Mouse (Mus musculus): ENCODE measurements at regions not wholly inside any gene's neighbourhood (a gene's known extent, or its start where the extent isn't known, plus 50 kb on each side); places are given as distances from the start of the nearest gene placed in this dataset.

DNA sequence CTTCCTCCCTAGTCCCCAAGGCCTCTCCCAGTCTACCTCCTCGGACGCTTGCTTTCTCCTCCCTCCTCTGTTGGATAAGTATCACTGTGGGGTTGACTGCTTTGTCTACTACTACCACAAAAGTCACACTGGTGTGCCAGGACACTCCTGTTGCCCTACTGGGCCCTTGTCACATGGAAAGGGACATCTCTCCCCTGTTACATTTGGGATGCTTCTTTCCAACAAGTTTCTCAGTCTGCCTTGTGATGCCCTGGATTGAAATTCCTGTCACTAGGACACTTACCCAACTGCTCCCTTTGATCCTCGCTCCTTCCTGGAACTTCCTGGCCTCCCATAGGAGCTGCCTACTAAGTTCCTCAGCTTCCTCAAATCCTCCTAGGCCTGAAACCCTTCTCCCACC lies 501.9 kb upstream of the Nox3 start:
- DNase-seq (ENCODE audit: low read depth, low spot score), result no peak

DNA sequence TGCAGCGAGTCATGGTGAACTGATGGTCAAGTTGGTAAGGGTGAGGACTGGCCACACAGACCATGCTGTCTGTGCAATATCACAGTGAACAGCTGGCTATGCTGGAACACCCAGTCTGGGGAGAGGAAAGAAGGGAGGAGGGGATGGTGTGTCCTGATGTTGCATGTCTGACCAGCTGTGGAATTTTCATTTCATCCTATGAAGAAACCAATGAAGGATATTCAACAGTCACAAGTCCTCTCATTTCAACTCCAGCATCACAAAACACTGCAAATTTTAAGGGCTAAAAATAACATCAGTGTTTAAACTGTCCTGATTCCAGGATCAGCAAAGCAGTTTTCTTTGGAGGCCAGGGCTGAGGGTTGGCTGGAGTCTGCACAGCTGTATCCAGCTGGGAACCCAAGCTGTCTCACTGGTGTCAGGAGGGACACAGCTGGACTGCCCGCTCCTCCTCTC lies 503.7 kb upstream of the Nox3 start:
- DNase-seq (ENCODE audit: low read depth, low spot score), result no peak

DNA sequence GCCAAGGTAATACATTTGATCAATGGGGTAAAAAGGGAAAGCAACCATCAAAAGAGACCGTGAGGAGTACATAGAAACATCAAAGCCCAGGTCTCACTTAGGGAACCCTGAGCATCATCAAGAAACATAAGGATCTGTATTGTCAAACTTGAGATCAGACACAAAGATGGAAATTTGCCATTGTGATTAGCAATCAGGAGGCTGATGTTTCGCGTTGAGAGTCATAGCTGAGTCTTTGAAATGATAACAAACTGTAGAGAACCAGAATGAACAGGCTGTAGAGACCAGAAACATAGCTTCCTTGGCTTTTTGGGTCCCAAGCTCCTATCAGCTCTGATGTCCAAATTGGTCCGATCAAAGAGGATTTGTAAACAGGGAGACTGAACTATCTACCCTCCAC lies 505.2 kb upstream of the Nox3 start:
- DNase-seq (ENCODE audit: low read depth, low spot score), result peak; percentile 71

DNA sequence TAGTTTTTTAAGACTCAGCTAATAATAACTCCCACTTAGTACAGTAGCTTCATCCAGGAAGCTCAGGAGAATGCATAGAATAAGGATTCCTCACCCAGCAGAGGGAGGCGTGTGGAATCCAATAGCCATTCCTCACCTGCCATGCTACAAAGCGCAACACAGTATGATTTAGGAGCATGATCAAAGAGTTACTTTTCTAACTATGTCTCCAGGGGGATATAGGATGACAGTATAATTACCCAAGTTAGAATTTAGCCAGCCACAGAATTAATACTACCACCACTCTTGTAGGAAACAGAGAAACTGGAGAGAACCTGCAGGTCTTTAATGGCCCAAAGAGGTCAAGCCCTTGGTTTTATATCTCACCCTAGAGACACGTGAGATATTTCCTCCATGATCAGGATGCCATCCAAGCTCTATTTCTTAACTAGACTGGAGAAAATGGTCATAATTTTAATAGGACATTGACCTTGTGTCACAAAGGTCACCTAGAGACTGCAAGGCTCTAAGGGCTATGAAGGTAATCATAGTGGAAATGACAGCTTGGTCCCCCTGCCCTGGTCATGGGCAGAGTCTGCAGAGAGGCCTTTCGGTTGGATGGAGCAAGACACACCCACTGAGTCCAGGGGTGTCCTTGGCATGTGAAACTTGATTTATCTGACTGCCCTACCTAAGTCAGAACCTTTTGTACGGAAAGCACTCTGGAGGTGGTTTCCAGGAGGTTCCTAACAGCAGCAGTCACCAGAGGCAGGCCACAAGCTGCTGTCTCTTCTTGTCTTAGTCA lies 512.3 kb upstream of the Nox3 start:
- no peak for DNase-seq (ENCODE audit: low read depth, low spot score)

DNA sequence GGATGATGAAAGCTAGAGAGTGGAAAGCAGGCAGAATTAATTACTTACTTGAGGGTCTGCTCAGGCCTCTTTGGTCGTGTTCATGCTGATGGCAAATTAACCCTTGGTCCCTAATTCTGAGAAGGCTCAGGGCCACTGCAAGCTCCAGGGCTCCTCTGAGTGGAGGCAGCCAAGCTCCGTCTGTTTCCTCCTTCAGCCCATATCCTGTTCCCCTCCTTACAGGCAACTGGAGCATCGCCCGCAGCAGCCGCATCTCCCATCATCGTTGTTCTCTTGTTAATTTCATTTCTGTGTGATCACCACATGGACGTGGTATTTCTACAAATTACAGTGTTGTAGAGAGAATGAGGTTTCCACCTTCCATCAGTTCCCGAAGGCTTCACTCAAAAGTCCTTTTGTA lies 513.6 kb upstream of the Nox3 start:
- DNase-seq (ENCODE audit: low read depth, low spot score), result no peak

DNA sequence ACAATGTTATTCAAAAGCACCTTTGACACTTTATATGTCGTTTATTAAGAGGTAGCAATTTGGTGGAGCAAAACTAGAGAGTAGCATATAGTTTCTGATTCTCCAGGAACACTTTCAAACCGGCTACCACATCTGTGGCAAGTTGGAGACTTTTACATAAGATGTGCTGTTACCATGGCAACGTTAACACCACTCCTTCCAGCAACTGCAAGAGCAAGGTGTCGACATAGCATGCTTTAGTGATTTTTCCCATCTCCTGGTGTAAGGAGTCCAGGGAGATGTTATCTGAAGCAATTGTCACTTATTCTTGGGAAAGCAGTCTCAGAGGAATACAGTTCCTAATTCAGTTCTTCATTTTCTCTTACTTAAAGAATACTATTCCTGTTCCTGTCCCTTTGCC lies 516.5 kb upstream of the Nox3 start:
- DNase-seq (ENCODE audit: low read depth, low spot score), result peak; percentile 12

DNA sequence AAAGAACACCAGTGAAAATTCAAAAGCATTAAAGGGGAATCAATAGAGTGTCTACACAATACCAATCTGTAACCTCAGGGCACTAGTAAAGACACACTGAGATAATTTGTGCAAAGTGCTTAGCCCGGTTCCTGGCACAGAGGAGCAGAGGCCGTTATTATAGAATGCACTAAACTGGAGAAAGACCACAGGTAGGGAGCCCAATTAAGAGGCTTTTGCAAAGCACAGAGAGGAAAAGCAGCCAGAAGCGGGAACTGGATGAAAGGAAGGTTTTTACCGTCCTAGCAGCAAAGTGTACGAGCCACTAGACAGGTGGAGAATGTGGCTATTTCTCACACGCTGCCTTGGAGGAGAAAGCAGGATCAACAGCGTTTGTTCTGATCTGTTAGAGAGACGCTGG lies 518.9 kb upstream of the Nox3 start:
- no peak for DNase-seq (ENCODE audit: low read depth, low spot score)

DNA sequence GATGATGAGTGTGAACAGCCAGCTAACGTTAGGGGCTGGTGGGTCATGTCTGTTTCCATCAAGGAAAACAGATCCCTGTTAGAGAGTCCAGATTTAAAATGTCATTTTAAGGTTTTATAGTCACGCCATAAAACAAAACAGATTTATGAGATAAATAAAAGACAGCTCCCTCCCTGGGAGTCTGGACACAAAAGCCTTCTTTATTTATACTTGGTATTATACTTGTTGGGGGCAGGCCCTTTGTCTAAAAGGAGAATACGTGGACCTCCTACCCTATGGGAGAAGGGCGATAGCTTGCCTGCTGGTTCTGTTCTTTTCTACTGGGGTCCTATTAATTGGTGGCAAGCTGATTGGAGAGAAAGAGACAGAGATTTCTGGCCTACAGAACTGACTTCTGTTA lies 520.1 kb upstream of the Nox3 start:
- no peak for DNase-seq (ENCODE audit: low read depth, low spot score)

DNA sequence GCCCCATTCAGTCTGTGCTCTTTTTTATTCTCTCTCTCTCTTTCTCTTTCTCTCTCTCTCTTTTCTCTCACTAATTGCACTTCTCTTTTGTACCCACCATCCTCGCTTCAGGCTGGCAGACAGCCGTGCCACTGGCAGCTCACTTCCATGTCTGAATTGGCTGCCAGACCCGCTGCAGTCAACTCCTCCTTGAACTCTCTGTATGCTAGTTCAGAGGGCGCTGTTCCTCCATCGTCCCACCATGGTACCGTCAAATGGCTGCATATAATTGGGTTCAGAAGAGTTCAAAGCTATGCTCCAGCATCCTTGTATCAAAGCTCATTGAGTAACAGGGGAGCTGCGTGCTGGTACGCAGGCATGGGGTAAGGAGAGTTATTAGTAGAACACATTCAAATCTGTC lies 520.7 kb upstream of the Nox3 start:
- DNase-seq (ENCODE audit: low read depth, low spot score), result no peak

DNA sequence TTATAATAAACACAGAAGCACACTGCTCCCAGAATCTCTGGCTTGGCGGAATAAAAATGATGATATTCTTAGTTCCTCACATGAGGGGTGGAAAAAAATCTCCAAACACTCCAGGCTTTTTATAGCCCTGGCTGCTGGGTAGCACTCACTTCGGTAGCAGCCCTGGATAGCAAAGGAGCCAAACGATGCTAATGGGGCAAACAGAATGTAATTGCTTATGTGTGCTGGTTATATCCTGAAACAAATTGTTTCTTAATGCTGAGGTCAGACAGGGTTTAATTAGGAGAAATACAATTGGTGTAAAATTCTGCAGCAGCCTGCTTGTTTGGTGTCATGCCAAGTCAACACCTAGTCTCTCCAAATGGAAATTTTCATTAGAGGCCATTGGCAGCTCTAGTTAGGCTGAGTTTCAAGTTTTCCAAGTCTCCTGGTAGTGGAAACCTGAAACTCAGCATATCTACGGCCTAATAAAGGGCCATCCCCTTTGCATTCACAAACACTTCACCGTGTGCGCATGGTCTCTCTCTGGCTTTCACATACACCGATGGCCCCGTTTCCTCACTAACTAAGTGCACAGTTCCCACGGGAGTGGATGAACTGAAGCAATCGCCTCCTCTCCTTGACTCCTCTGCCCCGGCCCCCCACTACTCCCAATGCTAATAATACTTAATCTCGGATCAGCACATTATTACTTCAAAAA lies 524.8 kb upstream of the Nox3 start:
- no peak for DNase-seq (ENCODE audit: low read depth, low spot score)

DNA sequence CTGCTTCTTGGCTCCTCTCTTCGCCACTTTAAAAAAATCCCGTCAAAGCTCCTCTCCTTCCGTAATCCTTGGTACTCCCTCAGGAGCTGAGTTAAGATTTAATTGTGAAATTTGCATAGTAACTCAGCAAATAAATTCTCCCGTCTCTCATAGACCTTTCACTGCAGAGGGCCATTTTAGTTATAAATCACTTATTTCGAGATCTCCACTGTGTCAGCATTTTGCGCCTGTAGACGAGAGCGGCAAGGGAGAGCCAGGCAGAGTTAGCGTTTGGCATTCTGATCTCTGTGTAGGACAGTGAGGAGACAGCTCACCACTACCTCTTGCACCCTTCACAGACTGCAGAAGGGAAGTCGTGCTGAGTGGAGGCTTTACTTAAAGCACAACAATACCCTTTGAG lies 531.8 kb upstream of the Nox3 start:
- DNase-seq (ENCODE audit: low read depth, low spot score), result no peak

DNA sequence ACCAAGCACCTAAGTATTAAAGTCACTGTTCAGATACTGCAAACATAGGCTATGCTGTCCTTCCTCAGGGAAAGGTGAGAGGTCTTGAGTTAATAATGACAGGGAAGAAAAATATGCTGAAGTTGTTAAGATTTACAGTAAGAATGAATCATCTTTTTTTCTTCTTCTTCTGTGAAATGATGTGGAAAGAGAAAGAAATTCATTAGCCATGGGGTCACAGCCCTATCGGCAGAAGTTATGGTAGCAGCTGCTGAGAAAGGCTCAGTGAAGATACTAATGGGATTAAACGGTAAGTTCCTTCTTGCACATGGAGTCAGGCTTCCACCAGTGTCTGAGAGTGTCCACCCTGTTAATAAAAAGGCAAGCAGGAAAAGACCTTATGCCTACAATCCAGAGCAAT lies 533.9 kb upstream of the Nox3 start:
- no peak for DNase-seq (ENCODE audit: low read depth, low spot score)

DNA sequence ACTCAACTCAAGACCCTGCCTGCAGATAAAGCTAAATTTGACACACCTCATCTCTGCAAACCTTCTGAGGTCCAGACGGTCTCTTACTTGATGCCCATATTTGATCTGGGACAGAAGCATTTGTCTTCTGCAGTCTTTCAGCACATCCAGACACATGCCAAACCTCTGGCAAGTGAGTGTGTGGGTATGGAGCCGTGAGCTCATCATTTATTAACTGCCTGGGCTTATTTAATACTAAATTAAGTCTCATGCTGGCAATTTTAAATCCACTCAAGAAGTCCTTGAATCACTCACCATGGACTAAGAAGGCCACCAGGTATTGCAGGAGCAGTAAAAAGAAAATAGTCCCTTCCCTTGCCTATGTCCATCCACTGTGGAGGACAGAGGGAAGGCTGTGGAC lies 554.4 kb upstream of the Nox3 start:
- no peak for DNase-seq (ENCODE audit: low read depth, low spot score)

DNA sequence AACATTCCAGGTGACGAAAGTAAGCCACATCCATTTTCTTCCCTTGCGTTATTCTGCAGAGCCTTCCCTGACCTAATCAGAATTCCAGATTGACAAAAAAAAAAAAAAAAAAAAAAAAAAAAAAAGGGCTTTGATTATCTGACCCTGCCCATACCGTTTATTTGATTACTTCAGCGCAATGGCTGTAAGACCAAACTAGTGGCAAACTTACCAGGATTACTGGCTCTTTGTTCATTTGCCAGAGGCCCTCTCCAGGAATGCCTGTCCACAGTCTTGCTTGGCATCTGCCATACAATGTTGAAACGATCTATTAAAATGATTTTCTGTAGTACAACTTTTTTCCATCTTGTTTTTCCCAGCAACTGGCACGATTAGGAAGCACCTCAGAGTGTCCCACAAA lies 569.4 kb upstream of the Nox3 start:
- DNase-seq (ENCODE audit: low read depth, low spot score), result no peak

DNA sequence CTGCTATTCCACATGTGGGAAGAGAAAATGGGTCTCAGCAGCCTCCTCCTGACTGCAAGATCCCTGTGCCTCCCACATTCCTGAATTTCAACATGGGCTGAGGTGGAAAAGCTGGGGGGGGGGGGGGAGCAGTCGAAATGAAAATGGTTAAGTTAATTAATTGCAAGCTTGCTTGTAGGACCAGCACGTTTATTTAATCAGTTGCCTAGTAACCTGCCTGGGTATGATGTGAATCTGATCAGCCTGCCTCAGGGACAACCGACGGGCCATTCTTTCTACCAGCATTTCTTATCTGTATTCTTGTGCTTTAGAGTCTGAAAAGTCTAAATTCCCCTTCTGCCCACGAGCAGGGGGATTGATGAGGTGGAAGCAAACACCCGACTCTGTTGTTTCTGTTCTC lies 569.9 kb upstream of the Nox3 start:
- DNase-seq (ENCODE audit: low read depth, low spot score), result no peak

DNA sequence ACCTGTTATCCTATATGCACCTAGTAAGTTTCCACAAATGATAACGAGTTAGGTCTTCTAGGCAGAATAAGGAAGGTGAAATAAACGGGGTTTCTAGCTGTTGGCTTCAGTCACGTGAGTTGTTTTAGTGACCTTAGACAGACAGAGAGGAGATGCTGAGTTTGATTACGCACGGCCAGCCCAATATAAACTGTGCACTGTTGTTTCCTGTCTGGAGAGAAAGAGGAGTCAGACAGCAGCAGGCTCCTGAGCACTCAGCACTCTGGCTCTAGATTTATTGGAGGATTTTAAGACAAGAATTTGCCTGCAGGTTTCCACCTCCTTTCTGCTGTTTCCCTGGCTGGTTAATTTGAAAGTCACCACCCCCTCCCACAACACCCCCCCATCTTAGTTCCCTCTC lies 570.4 kb upstream of the Nox3 start:
- no peak for DNase-seq (ENCODE audit: low read depth, low spot score)

DNA sequence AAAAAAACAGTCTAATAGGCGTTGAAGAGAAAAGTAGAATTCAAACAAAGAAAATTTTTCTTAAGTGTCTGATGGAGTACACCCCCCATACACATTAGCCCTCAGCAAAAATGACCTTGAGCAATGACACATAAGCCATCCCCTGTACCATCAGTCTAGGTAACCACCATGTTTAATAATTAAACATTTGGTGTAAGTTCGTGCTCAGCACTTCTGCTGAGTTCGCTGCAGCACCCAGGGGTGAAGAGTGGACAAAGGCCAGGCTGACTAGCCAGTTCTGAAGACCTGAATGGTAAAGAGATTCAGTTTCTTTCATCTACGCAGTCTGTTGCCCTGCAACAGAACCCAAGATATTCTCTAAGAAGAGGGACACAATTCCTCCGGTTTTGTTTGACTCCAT lies 572.3 kb upstream of the Nox3 start:
- DNase-seq (ENCODE audit: low read depth, low spot score), result no peak

DNA sequence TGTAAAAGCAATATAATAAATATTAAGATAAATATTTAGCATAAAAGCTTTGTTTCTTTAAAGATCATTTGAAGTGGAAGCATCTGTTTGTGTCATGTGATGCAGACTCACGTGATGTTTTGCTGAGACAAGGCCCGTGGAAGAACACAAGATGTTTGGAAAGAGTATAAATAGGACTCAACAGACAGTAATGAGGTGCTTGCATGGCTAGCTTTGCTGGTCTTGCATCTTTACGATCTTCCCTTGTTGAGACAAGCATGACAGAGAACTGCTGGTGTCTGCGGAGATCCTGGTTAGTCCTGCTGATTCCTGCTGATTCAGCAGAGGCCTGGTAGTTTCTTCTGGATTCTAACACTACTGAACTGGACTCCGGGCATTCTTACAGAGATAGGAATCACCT lies 576.4 kb upstream of the Nox3 start:
- DNase-seq (ENCODE audit: low read depth, low spot score), result no peak

DNA sequence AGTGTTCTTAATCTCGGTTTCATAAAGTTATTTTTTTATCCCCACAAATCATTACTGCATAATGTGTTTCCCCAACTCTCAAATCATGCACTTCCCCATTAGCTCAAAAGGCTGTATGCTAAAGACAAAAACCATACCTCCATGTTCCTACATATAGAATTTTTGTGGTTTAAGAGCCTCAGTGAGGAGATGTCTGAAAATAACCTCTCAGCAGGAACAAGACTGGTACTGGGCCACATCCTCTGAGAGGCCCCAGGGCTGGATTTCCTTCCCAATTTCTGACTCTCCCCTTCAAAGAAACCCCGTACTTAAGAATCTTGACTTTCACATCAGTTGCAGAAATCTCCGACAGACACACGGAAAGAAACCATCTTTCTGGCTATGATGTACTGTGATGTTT lies 580.7 kb upstream of the Nox3 start:
- no peak for DNase-seq (ENCODE audit: low read depth, low spot score)

DNA sequence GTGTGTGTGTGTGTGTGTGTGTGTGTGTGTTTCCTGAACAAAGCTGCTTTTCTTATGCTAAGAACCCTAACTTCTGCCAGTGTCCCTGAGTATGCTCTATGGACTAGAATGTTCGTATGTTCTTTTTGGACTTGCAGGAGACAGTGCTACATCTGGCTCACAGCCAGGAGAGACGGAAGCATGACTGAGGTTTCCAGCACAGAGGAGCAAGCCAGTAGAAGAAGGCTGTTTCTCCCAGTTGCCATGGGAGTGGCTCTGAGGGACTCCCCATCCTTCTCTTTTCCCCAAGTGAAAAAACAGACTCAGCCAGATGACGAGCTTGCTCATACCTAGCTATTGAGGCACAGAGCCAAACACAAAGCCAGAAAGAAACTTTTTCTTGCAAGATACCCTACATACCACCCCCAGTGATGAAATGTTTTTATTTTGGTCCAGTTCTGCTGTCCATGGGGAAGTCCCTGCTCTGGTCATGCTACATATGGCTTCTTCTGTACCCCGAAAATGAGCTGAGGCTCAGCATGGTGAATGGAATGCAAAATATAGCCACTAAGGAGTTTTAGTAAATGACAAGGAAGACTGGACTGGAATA lies 582.3 kb upstream of the Nox3 start:
- no peak for DNase-seq (ENCODE audit: low read depth, low spot score)

DNA sequence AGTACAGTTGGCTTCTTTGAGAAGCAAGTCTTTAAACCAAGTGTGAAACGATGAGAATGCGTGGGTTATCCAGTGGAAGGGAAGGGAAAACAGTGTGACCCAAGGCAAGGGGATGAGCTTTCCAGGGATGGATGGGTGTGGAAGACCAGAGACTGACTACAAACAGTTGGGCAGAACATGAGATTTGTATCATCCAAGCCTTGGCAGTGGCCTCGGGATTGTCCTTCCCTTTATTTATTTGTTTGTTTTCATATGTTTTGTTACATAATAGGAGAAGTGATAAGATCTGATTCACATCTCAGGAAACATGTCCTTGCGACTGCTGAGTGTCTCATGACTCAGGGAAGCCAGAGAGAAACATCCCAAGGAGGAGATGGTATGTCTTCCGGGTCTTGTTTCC lies 585.4 kb upstream of the Nox3 start:
- DNase-seq (ENCODE audit: low read depth, low spot score), result no peak

DNA sequence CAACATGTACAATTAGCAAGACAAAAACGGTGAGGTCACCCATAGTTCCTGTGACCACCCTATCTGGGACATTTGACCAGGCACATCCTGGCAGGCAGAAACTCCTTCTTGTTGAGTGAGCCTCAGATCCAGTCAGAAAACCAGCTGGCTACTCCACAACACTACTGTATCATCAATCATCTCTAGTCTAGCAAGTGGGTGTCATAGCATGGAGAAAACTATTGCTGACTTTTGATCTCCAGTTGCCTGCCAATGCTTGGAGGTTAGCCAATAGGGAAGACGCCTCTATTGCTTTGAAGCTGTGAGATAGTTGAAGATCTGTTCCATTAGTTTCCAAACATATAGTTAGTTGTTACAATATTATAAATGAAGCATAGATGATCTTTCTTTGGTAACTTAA lies 595.4 kb upstream of the Nox3 start:
- no peak for DNase-seq (ENCODE audit: low read depth, low spot score)

DNA sequence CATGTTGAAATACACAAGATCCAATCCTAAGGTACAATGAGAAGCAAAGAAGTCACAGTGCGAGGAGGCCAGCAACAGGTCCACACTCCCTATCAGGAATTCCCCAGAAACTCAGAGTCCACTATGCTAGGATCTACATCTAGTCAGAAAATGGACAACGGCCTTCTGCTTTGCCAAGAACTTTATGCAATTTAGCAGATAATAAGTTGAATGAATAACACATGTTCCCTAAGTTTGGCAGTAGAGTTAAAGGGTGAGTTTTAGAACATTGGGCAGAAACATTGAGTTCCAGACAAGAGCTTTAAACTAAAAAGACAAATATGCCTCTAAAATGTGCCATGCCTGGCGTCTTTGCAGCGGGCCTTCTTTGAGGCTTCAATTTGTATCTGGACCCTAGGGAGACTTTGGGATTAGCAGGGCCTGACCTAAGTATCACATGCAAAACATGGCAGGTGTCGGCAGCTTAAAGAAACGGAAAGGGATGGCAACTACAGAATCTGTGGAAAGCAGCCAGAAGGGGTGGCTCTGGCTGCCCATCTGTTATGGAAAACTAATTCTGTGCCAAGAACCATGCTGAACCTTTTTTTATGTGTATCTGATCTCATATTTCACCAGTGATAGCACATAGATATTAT lies 600.6 kb upstream of the Nox3 start:
- DNase-seq (ENCODE audit: low read depth, low spot score), result no peak

Data from ZHBTc4 (cell line).